Mouse (Mus musculus) thymus, adult 2 months (tissue): ENCODE data around the gene Naglu. TPM values are rescaled to one million over a fixed set of nuclear protein-coding genes. Genes with fewer than 3 reads are reported as not detected.

Source experiments
- DNase-seq: peaks from one replicate; pipeline ENCODE4 v3.0.0; 2021
- H3K27ac ChIP-seq: fragments of 200-500 bp; 2 replicates; pipeline ENCODE4 v1.5.1; 2012; ENCODE audit warnings: low read length, control low read depth; ENCODE audit not compliant: control insufficient read depth, insufficient read depth
- H3K27me3 ChIP-seq: fragments of 200-500 bp; 2 replicates; pipeline ENCODE4 v1.6.1; 2012; ENCODE audit warnings: mild to moderate bottlenecking, low read length, moderate library complexity, mixed read lengths; ENCODE audit not compliant: control insufficient read depth, insufficient read depth
- H3K36me3 ChIP-seq: fragments of 200-500 bp; 2 replicates; pipeline ENCODE4 v1.6.1; 2012; ENCODE audit warnings: mild to moderate bottlenecking, low read length, moderate library complexity; ENCODE audit not compliant: control insufficient read depth, insufficient read depth
- H3K4me1 ChIP-seq: fragments of 200-500 bp; replicated peaks from 2 replicates; pipeline ENCODE4 v1.6.1; 2012; ENCODE audit warnings: low read length; ENCODE audit not compliant: control insufficient read depth, insufficient read depth
- H3K4me3 ChIP-seq: fragments of 200-500 bp; 2 replicates; pipeline ENCODE4 v1.5.1; 2012; ENCODE audit warnings: mild to moderate bottlenecking, low read length, control low read depth, moderate library complexity; ENCODE audit not compliant: control insufficient read depth, insufficient read depth
- CTCF ChIP-seq: fragments of 200-500 bp; IDR thresholded peaks from 2 replicates; pipeline ENCODE4 v1.5.1; 2012; ENCODE audit warnings: mild to moderate bottlenecking, control low read depth, low read length, moderate library complexity, borderline replicate concordance; ENCODE audit not compliant: control insufficient read depth, poor library complexity, insufficient read depth; ENCODE audit errors: extremely low read depth
- POLR2A ChIP-seq: fragments of 200-500 bp; IDR thresholded peaks from 2 replicates; pipeline ENCODE4 v1.6.1; 2012; ENCODE audit warnings: mild to moderate bottlenecking, low read length, control low read depth, moderate library complexity; ENCODE audit not compliant: control insufficient read depth, poor library complexity, insufficient read depth; ENCODE audit errors: extremely low read depth
- WGBS: fragments of 180-500 bp; shearing (Covaris S2); methylation state at CpG from one replicate; pipeline ENCODE4 v1.1.7; 2018; 5-methylcytosine and 5-hydroxymethylcytosine counted together
- polyA plus RNA-seq: library from polyadenylated mRNA; depleted of rRNA; stranded (reverse); fragments of >200 nt; gene quantifications from 2 replicates; pipeline ENCODE4 v1.2.3, GENCODE M21; 2012

Gene Naglu
- polyA plus RNA-seq, 1 experiment = 25.2 TPM

GRCm38 (mm10) chr11:101062971-101063675 is 6.7 kb upstream of the Naglu start:
- Histone ChIP-seq H3K27me3 (no peaks in the 10 kb centered on the region), H3K4me3 (peak overlapping the region; percentile 4), H3K4me1 (peaks cover 58% of the 10 kb centered on the region), H3K36me3 (no peaks in the 10 kb centered on the region), H3K27ac (peak overlapping the region; percentile 90)
- 58% methylated on average over 14 of the region's 14 CpGs for WGBS
- TF ChIP-seq CTCF = no peak
- no peak for TF ChIP-seq POLR2A
- DNase-seq = no peak

DNA sequence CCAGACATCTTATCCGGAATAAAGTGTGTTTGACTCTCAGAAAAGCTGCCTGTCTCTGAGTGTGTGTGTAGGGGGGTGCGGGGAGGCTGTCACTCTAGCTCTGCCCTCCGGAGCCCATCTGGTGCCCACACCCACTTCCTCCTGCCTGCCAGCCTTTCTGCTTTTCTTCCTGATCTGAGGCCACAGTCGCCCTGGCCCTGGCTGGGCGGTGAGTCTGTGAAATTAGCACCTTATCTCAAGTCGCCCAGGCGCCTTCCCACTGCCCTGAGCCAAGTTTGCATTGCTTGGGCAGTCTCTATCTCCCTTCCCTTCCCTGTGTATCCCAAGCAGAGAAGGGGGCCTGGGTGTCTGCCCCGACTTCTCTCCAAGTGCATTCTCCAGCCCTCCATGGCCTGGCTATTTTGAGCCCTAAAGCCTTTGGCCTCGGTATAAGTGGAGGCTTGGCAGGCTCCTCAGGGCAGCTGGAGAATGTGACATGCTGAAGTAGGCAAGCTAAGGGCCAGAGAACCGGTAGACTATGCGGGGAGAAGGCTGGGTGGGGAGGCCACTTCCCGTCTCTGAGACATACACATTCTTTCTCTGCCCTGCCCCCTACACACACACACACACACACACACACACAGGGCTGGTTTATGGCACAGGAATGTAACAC is 6.0 kb upstream of the Naglu start:
- peak; percentile 85 for DNase-seq
- Histone ChIP-seq H3K4me3 (peak overlapping the region; percentile 33), H3K36me3 (no peaks in the 10 kb centered on the region), H3K27me3 (no peaks in the 10 kb centered on the region), H3K4me1 (peaks cover 58% of the 10 kb centered on the region), H3K27ac (peak overlapping the region; percentile 90)
- WGBS = 2% methylated on average over 12 of the region's 12 CpGs
- TF ChIP-seq CTCF (no peak), POLR2A (peak; percentile 57; the same call in 1 of the 2 replicates)

DNA sequence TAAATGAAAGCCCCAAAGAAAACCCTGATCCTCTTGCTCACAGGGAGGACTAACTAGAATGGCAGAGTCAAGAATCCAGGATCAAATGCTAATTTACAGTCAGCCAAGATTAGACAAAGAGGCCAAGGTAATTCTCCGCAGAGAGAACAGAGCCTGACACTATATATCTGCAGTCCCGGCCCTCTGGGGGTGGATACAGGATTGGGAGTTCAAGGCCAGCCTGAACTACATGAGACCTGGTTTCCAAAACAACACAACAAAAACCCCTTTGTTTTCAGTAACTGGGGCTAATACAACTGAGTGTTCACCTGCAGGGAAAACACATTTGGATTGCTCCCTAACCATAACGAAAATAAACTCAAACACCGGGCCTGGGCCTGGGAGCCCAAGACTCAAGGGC is 5.3 kb upstream of the Naglu start:
- Histone ChIP-seq H3K36me3 (no peaks in the 10 kb centered on the region), H3K4me1 (peaks cover 60% of the 10 kb centered on the region), H3K27me3 (no peaks in the 10 kb centered on the region), H3K27ac (peak overlapping the region; percentile 90), H3K4me3 (no peak overlapping the region)
- TF ChIP-seq POLR2A (no peak), CTCF (no peak)
- DNase-seq = no peak
- WGBS = 92% methylated on average over 4 of the region's 4 CpGs

DNA sequence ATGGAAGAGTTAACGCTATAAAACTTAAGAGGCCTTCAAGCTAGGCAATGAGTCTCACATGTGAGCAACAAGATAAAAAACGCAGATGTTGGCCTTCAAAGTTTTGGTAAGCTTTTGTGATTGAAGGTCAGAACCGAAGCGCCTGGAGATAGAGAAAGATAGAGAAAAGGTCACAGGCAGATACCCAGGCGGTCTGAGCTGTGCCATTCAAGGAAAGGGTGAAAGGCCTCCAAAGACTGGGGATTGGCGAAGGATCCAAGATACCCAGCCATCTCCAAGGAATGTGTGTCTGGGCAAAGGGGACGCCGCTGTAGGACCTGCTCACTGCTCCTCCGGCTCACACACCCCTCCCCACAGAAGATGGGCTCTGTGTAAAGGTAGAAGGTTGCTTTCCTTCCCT is 4.8 kb upstream of the Naglu start:
- H3K4me1 ChIP-seq = peaks cover 55% of the 10 kb centered on the region
- H3K27ac ChIP-seq = peak overlapping the region; percentile 6; the same call in 1 of the 2 replicates
- no peaks in the 10 kb centered on the region for H3K36me3 ChIP-seq
- WGBS = 90% methylated on average over 9 of the region's 9 CpGs
- DNase-seq = no peak
- no peak overlapping the region for H3K4me3 ChIP-seq
- TF ChIP-seq CTCF = no peak
- no peak for TF ChIP-seq POLR2A
- no peaks in the 10 kb centered on the region for H3K27me3 ChIP-seq

DNA sequence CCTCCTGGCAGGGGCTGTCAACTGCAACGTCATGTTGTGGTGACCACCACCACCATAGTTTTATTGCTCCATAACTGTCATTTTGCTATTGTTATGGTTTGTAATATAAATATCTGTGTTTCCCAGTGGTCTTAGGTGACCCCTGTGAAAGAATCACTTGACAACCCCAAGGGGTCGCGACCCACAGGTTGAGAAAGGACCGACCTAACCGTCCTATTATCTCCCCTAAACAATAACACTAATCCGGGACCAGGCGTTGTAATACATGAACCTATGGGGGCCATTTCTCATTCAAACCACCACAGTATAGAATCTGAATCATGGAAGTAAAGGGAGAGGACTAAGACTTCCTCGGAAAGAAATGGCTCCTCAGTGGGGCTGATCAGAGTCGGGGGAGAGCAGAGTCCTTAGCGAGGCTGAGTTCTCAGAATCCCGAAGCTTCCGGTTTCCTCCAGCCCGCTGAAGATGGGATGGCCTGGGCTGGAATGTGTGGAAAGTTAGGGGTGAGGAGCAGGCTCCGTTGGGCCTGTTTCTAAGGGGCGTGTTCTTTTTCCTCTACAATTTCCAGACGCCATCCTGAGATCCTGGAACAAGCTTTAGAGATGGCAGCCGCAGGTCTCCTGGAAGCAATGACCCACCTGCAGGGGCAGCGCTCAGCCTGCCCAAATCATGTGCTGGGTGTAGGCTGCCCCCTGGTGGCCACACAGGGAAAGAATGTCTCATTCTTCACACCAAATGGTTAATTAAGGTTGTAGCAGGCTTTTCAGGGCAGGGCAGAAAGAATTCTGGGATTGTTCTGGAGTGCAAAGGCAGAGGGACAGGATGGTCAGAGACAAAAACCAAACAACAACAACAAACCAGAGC is 3.0 kb upstream of the Naglu start:
- DNase-seq = peak; percentile 87
- no peak overlapping the region for H3K27ac ChIP-seq
- 38% methylated on average over 18 of the region's 18 CpGs for WGBS
- H3K27me3 ChIP-seq = no peaks in the 10 kb centered on the region
- H3K36me3 ChIP-seq = no peaks in the 10 kb centered on the region
- peak overlapping the region; percentile 28; the same call in 1 of the 2 replicates for H3K4me3 ChIP-seq
- TF ChIP-seq POLR2A = no peak
- TF ChIP-seq CTCF = peak; percentile 94
- H3K4me1 ChIP-seq = peaks cover 47% of the 10 kb centered on the region

DNA sequence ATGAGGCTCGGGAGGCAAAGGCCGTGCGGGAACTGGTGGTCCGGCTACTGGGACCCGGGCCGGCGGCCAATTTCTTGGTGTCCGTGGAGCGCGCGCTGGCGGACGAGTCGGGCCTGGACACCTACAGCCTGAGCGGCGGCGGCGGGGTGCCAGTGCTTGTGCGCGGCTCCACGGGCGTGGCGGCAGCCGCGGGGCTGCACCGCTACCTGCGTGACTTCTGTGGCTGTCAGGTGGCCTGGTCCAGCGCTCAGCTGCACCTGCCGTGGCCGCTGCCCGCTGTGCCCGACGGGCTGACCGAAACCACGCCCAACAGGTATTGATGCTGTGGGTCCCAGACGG is 346 bp downstream of the Naglu start:
- Histone ChIP-seq H3K27me3 (no peaks in the 10 kb centered on the region), H3K4me3 (peak overlapping the region; percentile 68), H3K27ac (no peak overlapping the region), H3K36me3 (no peaks in the 10 kb centered on the region), H3K4me1 (peaks cover 17% of the 10 kb centered on the region)
- WGBS = under 1% methylated on average over 36 of the region's 36 CpGs
- no peak for DNase-seq
- TF ChIP-seq POLR2A = no peak; the same call in 1 of the 2 replicates
- TF ChIP-seq CTCF = no peak
